Mouse (Mus musculus): ENCODE results near the gene Lrrc8e.

GRCm38 (mm10) chr8:4245061-4245460 lies 18.4 kb downstream of the Lrrc8e start:
- TF ChIP-seq EP300 (IDR thresholded peaks at IDR 0.05; ENCODE audit: low read length) (no peak), TCF12 (IDR thresholded peaks at IDR 0.05; ENCODE audit: low read depth, low read length) (no peak), POLR2A (IDR thresholded peaks at IDR 0.05; ENCODE audit: low read depth, low read length) (no peak), CTCF (conservative IDR thresholded peaks at IDR 0.05 in 1 of 2, IDR thresholded peaks at IDR 0.05 in 1 of 2; ENCODE audit: low read depth in 2 of 2, low read length in 2 of 2) (no peak)

Measured in CH12.LX (cell line).